Mouse (Mus musculus) 416B (cell line): ENCODE measurements around the gene 2210017I01Rik.
A peak's percentile ranks its signal among the peaks of the same experiment; 100 is the strongest.

Experiments
- DNase-seq: peaks from one replicate; pipeline ENCODE4 v3.0.0; 2011; ENCODE audit warnings: low read depth

The 2210017I01Rik gene

GRCm38 (mm10) chr3:92607392-92607791 lies at the start of gene 2210017I01Rik:
2210017I01Rik (minus strand) TSS chr3:92607492.
- DNase-seq: no peak

DNA sequence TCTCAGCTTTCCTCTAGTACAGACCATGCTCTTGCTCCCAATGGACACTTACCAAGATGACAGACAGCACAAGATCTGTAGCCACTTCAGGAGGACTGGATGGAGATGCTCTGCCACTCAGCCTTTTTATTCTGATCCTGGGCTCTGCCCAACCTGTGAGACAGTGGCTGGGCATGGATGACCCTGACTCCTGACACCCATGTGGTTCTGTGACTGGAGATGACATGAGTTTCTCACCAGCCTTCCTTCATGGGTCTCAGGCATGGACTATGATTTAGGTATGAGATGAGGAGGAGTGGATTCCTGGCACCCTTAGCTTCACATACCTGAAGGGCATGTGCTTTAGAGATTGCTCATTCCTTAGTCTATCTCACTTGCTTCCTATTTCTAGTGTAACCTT lies 49.5 kb upstream of the 2210017I01Rik start, which contains the start of gene Lce1b:
Gene Lce1b, minus strand, starts transcription at position 101 of the 400 bp plus-strand sequence.
- DNase-seq: no peak

DNA sequence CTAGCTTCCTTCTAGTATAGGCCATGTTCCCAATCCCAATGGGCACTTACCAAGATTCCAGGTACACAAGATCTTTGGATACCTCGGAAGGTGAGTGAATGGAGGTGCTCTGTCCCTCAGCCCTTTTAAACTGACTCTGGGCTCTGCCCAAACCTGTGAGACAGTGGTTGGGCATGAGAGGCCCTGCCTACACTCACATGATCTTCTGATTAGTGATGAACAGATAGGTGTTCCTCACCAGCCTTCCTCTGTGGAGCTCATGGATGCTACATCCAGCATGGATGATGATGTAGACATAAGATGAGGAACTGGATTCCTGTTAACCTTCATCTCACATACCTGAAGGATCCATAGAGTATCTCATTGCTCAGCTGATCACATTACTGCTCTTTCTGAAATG lies 40.9 kb upstream of the 2210017I01Rik start, which contains the start of gene Lce1a1:
Gene Lce1a1, minus strand, starts transcription at position 101 of the 400 bp plus-strand sequence.
- no peak for DNase-seq

GRCm38 (mm10) chr3:92639854-92640253 lies 32.6 kb upstream of the 2210017I01Rik start:
- no peak for DNase-seq

- no peak for DNase-seq
These were observed 31.3 kb upstream of the 2210017I01Rik start for GRCm38 (mm10) chr3:92638653-92638991.

DNA sequence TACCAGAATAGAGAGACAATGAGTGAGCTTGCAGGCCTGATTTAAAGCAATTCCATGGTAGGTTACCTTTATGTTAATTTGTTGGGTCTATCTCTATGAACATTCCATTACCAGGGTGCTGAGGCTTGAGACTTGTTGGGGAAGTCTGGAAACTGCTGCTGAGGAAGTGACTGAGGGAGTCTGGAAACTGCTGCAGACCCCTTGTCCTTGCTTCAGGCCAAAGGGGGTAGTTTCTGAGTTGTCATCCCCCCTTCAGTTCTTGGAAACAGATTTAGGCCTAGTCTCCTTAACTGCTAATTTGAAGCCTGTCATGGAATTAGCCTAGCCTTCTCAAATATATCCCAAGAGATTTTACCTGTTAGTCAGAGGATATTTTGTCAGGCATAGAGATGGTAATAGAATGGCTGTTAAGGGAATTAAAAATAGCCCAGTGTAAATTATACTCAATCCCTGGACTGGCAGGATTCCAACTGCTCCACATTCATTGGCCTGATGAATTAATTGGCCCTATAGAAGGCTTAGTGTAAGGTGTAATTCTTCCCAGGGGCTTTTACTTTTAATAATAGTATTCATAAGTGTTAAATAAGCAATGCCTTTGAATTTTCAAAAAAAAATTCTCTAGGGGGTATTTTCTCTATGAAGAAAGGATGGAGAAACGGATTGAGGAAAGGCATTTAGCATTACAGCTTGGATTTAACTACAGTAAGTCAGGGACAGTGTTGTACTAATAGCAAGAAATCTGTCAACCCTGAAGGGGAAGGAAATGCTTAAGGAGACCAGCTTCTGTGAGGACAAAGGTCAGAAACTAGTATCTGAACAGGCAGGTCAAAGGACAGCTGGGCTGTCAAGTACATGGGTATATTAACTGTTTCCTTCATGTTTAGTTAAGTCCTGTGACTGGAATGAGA lies 30.7 kb upstream of the 2210017I01Rik start:
- DNase-seq: no peak

DNA sequence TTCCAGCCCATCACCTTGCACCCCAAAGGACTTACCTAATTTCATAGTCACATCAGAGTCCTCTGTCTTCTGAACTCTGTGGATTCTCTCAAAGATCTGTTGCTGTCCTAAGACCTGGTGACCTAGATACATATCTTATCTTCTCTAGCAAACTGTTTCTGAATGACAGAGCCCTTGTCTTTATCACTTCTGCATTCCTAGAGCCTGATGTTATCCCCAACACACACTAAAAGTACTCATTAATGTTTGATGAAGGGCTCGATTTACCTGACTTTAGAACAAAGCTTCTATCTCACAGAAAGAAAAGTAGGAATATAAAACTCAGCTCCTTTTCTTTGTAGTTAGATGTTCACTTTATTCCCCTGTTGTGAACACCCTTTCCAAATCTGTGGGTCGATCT lies 14.3 kb upstream of the 2210017I01Rik start, which contains the start of gene Lce6a:
Gene Lce6a, minus strand, starts transcription at position 101 of the 400 bp plus-strand sequence.
- DNase-seq: no peak

DNA sequence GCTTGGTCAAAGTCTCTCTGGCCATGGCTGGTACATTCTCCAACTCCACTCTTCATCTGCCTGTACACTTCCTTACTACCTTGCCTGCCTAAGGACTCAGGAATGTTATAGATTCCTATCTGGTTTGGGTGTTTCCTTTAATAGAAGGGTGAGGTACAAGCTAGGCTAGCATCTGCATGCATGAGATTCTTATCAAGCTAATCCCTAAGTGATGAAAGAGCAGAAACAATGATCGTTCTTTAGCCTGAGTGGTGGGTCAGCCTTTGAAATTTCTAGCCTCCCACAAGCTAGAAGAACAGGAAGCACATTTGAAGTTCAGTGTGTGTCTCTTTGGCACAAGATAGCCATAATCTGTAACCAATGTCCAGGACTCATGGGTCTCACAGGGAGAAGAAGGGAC lies 2.5 kb upstream of the 2210017I01Rik start:
- no peak for DNase-seq

DNA sequence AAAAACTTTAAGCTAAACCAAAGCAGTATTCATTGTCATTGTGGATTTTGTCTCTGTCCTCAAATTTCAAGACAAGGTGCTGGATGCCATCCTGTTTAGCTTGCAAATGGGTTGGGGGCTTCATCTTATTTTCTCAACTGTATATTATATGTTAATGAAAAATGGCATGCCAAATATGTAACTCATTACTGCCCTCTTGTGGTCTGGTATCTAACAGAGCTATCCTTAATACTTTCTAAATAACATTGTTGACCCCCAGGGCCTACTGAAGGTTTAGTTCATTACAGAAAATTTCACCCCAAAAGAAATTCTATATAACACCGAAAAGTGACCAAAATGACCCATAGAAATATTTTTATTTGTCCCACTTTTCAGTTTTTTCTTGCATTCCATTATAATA lies 5.1 kb downstream of the 2210017I01Rik start:
- DNase-seq: peak; percentile 45

- peak; percentile 17 for DNase-seq
These were observed 6.8 kb downstream of the 2210017I01Rik start for GRCm38 (mm10) chr3:92600456-92600855.

DNA sequence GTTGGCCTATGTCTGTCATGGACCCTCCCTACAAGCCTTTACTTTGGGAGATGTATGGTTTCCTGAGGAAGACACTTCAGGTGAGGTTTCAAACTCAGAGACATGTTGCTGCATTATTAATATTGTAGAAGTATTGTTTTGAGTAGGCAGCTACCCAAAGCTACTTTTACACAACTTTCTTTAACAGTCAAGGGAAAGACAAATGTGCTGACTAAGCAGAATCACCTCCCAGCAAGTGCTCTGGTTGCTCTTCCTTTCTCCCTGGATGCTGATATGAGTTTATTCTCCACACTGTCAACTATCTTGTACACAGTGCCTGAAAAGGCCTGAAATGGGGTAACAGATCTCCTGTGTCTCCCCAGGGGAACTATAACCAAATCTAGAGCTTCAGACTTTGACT lies 7.3 kb downstream of the 2210017I01Rik start:
- no peak for DNase-seq

DNA sequence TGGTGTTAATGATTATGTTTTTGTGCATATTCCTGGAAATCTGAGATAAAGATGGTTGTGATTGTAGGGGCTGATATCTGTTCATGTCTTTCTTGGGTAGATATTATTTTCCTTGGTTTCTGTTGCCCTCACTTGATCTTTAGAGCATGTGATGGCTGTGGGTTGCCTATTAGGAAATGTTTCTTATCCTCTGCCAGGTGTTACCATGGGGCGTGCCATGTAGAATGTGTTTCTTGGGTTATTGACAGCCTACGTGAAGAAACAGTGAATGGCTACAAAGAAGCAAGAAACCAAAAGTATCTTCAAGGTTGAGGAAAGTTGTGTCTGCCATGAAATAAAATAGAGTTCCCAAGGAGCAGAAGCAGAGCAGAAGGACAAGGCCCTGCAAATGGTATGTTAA lies 8.9 kb downstream of the 2210017I01Rik start:
- no peak for DNase-seq

DNA sequence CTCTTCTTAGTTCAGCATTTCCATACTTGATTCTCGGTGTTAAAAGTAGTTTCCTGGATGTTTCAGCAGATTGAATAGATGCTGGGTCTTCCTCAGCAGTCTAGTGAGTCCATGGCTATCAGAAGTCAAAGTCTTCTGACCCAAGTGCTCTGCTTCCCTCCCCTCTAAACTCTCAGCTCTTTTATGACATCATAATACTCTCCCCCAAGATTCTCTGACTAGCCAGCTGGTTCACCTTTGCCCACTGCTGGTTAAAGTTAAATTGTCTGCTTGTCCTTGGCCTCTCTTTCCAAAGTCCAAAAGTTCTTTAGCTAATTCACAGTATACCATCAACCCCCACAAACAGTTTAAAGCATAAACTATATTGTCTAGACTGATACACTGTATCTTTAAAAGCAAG lies 18.4 kb downstream of the 2210017I01Rik start, which contains the start of gene Smcp:
Gene Smcp, minus strand, starts transcription at position 140 of the 400 bp plus-strand sequence.
- DNase-seq: no peak

GRCm38 (mm10) chr3:92587190-92587589 lies 20.1 kb downstream of the 2210017I01Rik start:
- DNase-seq: no peak

DNA sequence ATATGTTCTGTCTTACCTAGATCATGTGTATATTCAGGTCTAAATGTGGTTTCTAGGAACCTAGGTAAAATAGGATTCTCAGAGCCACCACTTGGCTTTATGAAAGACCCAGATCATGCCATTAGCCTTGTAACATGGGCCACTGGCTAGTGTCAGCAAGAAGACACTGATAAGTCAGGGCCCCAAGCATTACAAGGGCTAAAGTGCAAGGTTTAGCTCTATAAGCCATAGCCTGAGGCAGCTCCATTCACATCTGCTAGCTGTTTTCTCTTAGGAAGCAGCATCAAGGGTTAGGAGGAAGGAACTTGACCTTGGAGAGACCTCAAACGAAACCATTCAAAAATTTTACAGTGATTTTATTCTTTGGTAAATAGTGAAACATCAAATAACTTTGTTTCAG lies 22.2 kb downstream of the 2210017I01Rik start:
- DNase-seq: no peak

DNA sequence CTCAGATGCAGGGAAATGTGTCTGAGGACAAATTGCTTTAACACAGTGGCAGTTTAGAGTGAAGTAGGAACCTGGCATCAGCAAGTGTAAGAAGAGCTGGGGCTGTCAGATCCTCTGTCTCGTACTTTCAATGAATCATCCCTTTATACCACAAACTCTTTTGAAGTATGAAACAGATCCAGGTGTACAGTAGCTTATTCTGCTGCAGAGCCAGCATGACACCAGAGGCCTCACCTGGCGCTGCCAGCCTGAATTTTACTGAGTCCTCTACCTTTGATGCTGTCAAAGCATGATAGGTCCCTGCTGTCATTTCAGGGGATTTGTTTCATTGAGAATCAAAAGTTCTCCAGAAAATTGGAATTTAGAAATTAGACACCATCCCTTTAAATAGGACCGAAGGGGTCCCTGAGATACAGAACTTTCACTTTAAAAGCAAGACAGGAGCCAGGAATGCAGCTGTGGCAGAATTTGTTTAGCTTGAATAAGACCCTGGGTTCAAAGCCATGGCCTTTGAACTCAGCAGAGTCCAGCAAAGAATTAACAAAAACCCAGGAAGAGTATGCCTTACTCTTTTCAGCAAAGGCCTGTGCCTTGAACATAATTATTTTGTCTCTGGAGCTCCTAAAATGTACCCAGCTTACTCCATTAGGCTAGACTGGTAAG lies 24.0 kb downstream of the 2210017I01Rik start:
- no peak for DNase-seq

DNA sequence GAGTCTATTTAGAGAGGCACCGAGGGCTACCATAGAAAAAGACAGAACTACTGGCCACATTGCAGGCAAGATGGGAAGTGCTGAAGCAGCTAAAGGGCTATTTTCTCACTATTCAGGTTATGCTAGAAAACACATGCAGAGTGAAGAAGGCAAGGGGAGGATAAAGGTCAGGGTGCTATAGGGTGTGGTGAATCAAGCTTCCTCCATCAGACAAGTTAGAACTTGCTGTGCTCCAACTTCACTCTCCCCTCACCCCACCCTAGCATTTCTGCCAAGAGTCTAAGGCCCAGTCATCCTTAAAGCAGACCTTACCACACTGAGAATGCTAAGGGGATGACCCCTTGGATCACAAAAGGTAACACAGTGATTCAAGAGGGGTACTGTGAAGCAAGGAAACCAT lies 27.8 kb downstream of the 2210017I01Rik start:
- DNase-seq: no peak

DNA sequence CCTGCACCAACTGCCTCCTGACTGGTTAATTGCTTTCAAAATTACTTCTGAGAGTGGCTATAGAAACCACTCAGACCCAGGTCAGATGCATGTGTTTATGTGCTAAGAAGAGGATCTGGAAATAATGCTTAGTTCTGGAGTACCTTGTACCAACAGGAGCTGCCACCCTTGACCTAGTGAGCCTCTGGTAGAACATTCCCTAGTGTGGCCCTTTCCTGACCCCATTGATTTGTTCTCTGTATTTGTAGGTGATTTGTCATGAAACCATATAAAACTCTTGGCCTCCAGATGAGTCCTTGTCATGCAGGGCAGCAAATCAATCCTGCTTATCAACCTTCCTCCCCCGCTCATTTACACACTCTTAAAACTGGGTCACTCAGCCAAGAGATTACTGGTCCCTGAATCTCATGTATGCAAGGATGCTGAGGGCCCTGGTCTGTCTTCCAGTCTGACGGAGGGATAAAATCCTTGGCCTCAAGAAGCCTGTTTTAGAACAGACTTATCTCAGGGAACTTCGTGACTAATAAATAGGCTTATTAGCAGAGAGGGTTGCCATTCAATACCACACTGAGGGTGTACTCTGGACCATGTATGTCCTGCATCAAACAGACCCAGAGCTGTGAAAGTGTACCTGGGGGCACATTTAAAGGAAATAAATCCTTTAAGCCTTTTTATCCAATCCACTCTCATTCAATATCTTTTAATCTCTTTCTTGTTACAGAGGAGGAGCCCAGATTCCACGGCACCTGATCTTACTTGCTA lies 28.5 kb downstream of the 2210017I01Rik start:
- no peak for DNase-seq

- peak; percentile 82 for DNase-seq
These were observed 33.7 kb downstream of the 2210017I01Rik start, which contains the start of gene Ivl for GRCm38 (mm10) chr3:92573449-92574041. Ivl (minus strand) TSS chr3:92573735.

DNA sequence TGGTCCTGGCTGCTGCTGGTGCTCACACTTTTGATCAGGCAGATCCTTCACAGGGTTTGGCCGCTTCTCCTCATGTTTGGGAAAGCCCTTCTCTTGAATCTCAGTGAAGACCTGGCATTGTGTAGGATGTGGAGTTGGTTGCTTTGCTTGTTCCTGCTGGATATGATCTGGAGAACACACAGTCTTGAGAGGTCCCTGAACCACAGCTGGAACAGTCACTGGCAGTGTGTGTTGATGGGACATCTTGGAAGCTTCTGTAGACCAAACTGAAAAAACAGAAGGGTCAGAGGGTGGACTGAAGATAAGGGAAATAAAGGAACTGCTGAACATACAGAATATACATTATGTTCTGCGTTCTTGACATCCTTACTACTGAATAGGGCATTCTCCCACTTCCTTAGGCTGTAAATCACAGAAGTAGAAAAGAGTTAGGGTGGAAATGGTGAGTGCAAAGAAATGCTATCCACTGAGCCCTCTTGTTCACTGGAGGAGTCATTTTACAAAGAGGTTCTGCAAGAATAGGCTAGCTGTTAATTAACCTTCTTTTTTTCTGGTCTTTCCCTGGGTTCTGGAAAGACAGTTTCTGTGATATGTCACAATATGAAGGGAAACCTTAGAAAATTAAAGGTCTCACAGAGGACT lies 34.7 kb downstream of the 2210017I01Rik start:
- no peak for DNase-seq

DNA sequence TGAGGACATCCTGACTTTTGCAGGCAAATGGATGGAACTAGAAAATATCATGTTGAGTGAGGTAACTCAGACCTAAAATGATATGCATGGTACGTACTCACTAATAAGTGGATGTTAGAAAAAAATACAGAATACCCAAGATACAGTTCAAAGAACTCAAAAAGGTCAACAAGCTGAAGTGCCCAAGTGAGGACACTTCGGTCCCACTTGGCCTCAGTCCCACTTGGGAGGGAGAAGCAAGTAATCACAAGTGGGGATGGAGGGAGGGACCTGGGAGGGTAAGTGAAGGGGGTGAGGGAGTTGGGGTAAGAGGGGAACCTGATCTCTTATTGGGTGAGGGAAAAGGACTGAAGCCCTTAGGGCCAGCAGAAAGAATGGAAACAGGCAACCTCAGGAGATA lies 38.5 kb downstream of the 2210017I01Rik start:
- no peak for DNase-seq
